Mouse (Mus musculus): ENCODE measurements around the gene Prss54. TPM values are rescaled to one million over a fixed set of nuclear protein-coding genes. Genes with fewer than 3 reads are reported as not detected.

The Prss54 gene
- polyA plus RNA-seq, 1 experiment from 2014 or later: not detected

- H3K36me3 ChIP-seq: no peaks in the 10 kb centered on the region
- no peaks in the 10 kb centered on the region for H3K9me3 ChIP-seq
- H3K27me3 ChIP-seq: no peaks in the 10 kb centered on the region
- H3K4me1 ChIP-seq: peaks cover 6% of the 10 kb centered on the region; the same call in 1 of the 2 replicates
- no peak overlapping the region for H3K4me2 ChIP-seq (replicated peaks)
- WGBS: 87% methylated on average over 14 of the region's 14 CpGs
- H3K9ac ChIP-seq: no peak overlapping the region
- ATAC-seq (ENCODE audit: insufficient number of reproducible peaks, insufficient read depth, low FRiP score, low TSS enrichment): no peak
- no peak overlapping the region for H3K27ac ChIP-seq
- H3K4me3 ChIP-seq: no peak overlapping the region
These were observed 19.0 kb upstream of the Prss54 start for GRCm38 (mm10) chr8:95595131-95595530.

DNA sequence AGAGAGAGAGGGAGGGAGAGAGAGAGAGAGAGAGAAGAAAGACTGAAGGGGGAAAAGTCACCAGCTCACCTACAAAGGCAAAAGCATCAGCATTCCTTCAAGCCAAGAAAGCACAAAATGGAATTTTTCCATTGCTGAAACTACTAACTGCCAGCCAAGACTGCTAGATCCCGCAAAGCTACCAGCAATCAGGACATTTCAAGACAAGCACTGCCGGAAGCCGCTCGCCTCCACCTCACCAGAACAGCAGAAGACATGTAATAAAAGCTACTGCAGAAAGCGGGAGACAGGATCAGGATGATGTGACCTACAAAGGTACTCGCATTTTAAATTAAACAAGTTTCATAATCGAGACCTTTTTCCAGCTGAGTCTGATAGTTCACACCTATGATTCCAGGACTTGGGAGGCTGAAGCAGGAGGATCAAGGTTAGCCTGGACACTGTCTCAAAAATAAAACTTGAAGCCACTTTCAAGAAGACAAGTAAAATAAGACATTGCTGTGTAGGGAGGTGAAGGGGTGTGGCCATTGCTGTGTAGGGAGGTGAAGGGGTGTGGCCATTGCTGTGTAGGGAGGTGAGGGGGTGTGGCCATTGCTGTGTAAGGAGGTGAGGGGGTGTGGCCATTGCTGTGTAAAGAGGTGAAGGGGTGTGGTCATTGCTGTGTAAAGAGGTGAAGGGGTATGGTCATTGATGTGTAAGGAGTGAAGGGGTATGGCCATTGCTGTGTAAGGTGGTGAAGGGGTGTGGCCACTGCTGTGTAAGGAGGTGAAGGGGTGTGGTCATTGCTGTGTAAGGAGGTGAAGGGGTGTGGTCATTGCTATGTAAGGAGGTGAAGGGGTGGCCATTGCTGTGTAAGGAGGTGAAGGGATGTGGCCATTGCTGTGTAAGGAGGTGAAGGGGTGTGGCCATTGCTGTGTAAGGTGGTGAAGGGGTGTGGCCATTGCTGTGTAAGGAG lies 17.6 kb upstream of the Prss54 start:
- no peak overlapping the region for H3K4me2 ChIP-seq (replicated peaks)

DNA sequence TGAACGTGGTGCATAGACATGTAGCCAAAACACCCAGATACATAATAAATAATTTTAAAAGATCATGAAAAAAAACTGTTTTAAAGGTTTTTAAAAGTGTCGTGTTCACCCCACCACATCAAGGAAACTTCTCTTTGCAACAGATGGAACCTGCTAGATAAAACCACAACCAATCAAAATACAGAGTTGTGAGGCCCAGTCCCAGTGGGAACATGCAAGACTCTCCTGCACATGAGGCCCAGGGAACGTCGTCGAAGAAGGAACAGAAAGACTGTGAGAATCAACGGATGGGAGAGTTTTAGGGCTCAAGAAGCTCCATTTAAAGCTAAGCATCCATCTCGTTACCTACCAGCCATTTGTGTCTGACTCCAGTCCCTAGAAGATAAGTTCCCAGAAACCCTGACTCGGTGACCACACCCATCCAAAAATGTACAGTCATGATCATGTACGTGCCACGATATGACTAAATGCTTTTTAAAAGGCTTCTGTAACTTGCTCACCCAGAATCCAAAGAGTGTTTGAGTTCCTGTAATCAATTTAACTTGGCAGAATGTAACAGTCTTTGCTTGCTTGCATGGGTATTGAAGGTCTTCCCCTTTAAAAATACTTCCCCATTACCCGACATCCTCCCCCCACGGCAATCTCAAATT lies 16.1 kb upstream of the Prss54 start:
- ATAC-seq (ENCODE audit: insufficient number of reproducible peaks, insufficient read depth, low FRiP score, low TSS enrichment): no peak
- no peak overlapping the region for H3K4me3 ChIP-seq
- WGBS: 85% methylated on average over 12 of the region's 12 CpGs

More for the DNA sequence above, 17.6 kb upstream of the Prss54 start:
- Histone ChIP-seq H3K4me3 (no peak overlapping the region), H3K27ac (no peak overlapping the region), H3K27me3 (no peaks in the 10 kb centered on the region), H3K9me3 (no peaks in the 10 kb centered on the region), H3K36me3 (no peaks in the 10 kb centered on the region), H3K4me1 (0 out of 2 replicates have a peak, but pooled peaks cover 6% of the 10 kb centered on the region), H3K9ac (no peak overlapping the region)
- WGBS: 89% methylated on average over 7 of the region's 7 CpGs
- no peak for ATAC-seq (ENCODE audit: insufficient number of reproducible peaks, insufficient read depth, low FRiP score, low TSS enrichment)

DNA sequence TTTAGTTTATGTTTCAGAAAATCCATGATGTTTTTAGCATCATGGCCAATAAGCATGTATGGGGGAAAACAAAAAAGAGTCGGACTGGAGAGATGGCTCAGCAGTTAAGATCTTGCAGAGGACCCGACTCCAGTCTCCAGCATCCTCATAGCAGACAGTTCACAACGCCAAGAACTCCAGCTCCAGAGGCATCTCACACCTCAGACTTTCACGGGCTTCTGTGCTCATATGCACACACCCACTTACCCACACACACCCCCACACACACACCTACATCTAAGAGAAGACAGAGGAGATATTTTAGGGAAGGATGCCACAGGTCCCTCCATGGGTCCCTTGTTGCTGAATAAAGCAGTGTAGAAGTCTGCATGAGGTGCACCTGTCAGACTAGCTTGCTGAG lies 14.4 kb upstream of the Prss54 start:
- Histone ChIP-seq H3K27ac (no peak overlapping the region), H3K9ac (no peak overlapping the region), H3K36me3 (no peaks in the 10 kb centered on the region), H3K27me3 (no peaks in the 10 kb centered on the region), H3K4me2 (replicated peaks) (no peak overlapping the region), H3K4me1 (no peaks in the 10 kb centered on the region), H3K4me3 (no peak overlapping the region), H3K9me3 (no peaks in the 10 kb centered on the region)
- WGBS: 76% methylated on average over 4 of the region's 4 CpGs
- ATAC-seq (ENCODE audit: insufficient number of reproducible peaks, insufficient read depth, low FRiP score, low TSS enrichment): no peak

More for the DNA sequence above, 16.1 kb upstream of the Prss54 start:
- no peaks in the 10 kb centered on the region for H3K9me3 ChIP-seq
- no peak overlapping the region for H3K9ac ChIP-seq
- no peak overlapping the region for H3K4me2 ChIP-seq (replicated peaks)
- H3K36me3 ChIP-seq: no peaks in the 10 kb centered on the region
- no peak overlapping the region for H3K27ac ChIP-seq
- no peaks in the 10 kb centered on the region for H3K27me3 ChIP-seq
- 0 out of 2 replicates have a peak, but pooled peaks cover 6% of the 10 kb centered on the region for H3K4me1 ChIP-seq

- no peaks in the 10 kb centered on the region for H3K27me3 ChIP-seq
- H3K4me2 ChIP-seq (replicated peaks): no peak overlapping the region
- no peaks in the 10 kb centered on the region for H3K4me1 ChIP-seq
- no peaks in the 10 kb centered on the region for H3K9me3 ChIP-seq
- H3K4me3 ChIP-seq: no peak overlapping the region
- 66% methylated on average over 10 of the region's 10 CpGs for WGBS
- no peak overlapping the region for H3K9ac ChIP-seq
- no peaks in the 10 kb centered on the region for H3K36me3 ChIP-seq
- ATAC-seq (ENCODE audit: insufficient number of reproducible peaks, insufficient read depth, low FRiP score, low TSS enrichment): no peak
- no peak overlapping the region for H3K27ac ChIP-seq
These were observed 13.1 kb upstream of the Prss54 start for GRCm38 (mm10) chr8:95589282-95589681.

- Histone ChIP-seq H3K9ac (no peak overlapping the region), H3K36me3 (no peaks in the 10 kb centered on the region), H3K4me1 (no peaks in the 10 kb centered on the region), H3K9me3 (no peaks in the 10 kb centered on the region), H3K4me2 (replicated peaks) (no peak overlapping the region), H3K27me3 (no peaks in the 10 kb centered on the region), H3K4me3 (no peak overlapping the region), H3K27ac (no peak overlapping the region)
- no peak for ATAC-seq (ENCODE audit: insufficient number of reproducible peaks, insufficient read depth, low FRiP score, low TSS enrichment)
- 85% methylated on average over 1 of the region's 1 CpGs for WGBS
These were observed 11.2 kb upstream of the Prss54 start for GRCm38 (mm10) chr8:95587339-95587738.

DNA sequence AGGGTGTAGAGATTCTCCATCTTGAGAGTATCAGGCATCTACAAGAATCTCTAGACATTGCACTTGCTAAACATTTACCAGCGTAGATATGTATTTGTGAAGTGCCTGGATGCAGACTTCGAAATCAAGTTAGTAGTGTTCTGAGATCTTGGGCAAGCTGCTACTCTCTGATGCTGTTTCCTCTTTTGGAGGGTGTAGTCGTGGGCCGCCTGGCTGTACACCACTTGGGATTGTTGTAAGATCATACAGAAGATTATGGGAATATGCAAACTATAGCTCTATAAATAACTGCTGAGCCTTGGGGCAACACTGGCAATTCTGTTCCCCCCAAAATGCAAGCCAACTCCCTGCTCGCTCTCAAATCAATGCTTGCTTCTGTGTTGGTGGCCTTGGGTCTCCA lies 3.0 kb downstream of the Prss54 start:
- H3K4me2 ChIP-seq (replicated peaks): no peak overlapping the region
- H3K4me3 ChIP-seq: no peak overlapping the region
- ATAC-seq (ENCODE audit: insufficient number of reproducible peaks, insufficient read depth, low FRiP score, low TSS enrichment): no peak
- H3K9me3 ChIP-seq: peaks cover 5% of the 10 kb centered on the region; the same call in 1 of the 2 replicates
- H3K36me3 ChIP-seq: no peaks in the 10 kb centered on the region
- H3K27me3 ChIP-seq: no peaks in the 10 kb centered on the region
- no peak overlapping the region for H3K9ac ChIP-seq
- no peaks in the 10 kb centered on the region for H3K4me1 ChIP-seq
- 88% methylated on average over 5 of the region's 5 CpGs for WGBS
- no peak overlapping the region for H3K27ac ChIP-seq

DNA sequence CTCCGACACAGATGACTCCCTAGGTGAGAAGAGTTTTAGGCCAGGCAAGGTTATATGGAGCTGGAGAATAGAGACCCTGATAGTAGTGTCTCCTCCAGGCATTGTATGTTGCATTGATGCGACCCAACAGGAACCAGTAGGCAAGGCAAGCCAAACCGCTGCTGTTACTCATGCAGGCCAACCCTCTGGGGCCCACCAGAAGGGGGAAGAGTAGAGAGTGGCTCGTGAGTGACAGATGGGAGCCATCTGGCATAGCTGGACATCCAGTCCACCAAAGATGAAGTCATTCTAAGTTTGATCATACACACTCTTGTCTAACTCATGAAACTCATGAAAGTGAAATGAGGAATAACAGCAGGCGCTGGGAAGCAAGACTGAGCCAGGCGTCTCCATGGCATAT lies 9.3 kb downstream of the Prss54 start:
- Histone ChIP-seq H3K4me3 (no peak overlapping the region), H3K9me3 (peaks cover 5% of the 10 kb centered on the region; the same call in 1 of the 2 replicates), H3K27me3 (no peaks in the 10 kb centered on the region), H3K4me2 (replicated peaks) (no peak overlapping the region), H3K36me3 (no peaks in the 10 kb centered on the region), H3K4me1 (no peaks in the 10 kb centered on the region), H3K27ac (no peak overlapping the region), H3K9ac (no peak overlapping the region)
- no peak for ATAC-seq (ENCODE audit: insufficient number of reproducible peaks, insufficient read depth, low FRiP score, low TSS enrichment)
- WGBS: 81% methylated on average over 6 of the region's 6 CpGs

- Histone ChIP-seq H3K4me1 (0 out of 2 replicates have a peak, but pooled peaks cover 3% of the 10 kb centered on the region), H3K36me3 (no peaks in the 10 kb centered on the region), H3K9ac (no peak overlapping the region), H3K9me3 (peaks cover 5% of the 10 kb centered on the region; the same call in 1 of the 2 replicates), H3K4me3 (no peak overlapping the region), H3K4me2 (replicated peaks) (no peak overlapping the region), H3K27me3 (no peaks in the 10 kb centered on the region), H3K27ac (no peak overlapping the region)
- no peak for ATAC-seq (ENCODE audit: insufficient number of reproducible peaks, insufficient read depth, low FRiP score, low TSS enrichment)
- WGBS: 77% methylated on average over 4 of the region's 4 CpGs
These were observed 9.9 kb downstream of the Prss54 start for GRCm38 (mm10) chr8:95566217-95566616.

GRCm38 (mm10) chr8:95555963-95556362 lies 20.2 kb downstream of the Prss54 start:
- Histone ChIP-seq H3K9ac (no peak overlapping the region), H3K4me1 (no peaks in the 10 kb centered on the region), H3K36me3 (no peaks in the 10 kb centered on the region), H3K4me3 (no peak overlapping the region), H3K4me2 (replicated peaks) (no peak overlapping the region), H3K9me3 (no peaks in the 10 kb centered on the region), H3K27me3 (no peaks in the 10 kb centered on the region), H3K27ac (no peak overlapping the region)
- WGBS: 93% methylated on average over 2 of the region's 2 CpGs
- no peak for ATAC-seq (ENCODE audit: insufficient number of reproducible peaks, insufficient read depth, low FRiP score, low TSS enrichment)

DNA sequence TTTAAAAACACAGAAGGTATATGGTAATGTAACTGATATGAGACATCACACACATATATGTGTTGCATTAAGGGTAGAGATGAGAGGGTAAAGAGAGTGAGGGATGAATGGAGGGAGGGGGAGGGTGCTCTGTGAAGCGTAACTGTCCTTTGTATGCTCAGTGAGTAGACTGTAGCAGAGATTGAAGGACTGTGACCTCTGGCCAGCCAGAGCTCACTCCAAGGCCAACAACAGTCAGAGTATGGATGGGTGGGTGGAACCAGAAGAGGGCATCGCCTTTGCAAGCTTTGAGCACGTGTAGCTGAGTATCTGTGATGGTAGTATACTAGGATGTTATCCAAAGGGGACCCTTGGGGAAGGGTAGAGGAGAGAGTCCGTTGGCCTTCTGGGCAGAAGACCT lies 24.6 kb downstream of the Prss54 start:
- Histone ChIP-seq H3K4me3 (no peak overlapping the region), H3K9ac (no peak overlapping the region), H3K9me3 (no peaks in the 10 kb centered on the region), H3K27ac (no peak overlapping the region), H3K27me3 (no peaks in the 10 kb centered on the region), H3K4me1 (no peaks in the 10 kb centered on the region), H3K36me3 (no peaks in the 10 kb centered on the region), H3K4me2 (replicated peaks) (no peak overlapping the region)
- ATAC-seq (ENCODE audit: insufficient number of reproducible peaks, insufficient read depth, low FRiP score, low TSS enrichment): no peak
- 69% methylated on average over 4 of the region's 4 CpGs for WGBS

Data from embryonic facial prominence, embryonic 12.5 days (tissue).